Mouse (Mus musculus) spleen, adult 2 months (tissue): ENCODE data around the gene Cggbp1.

ENCODE experiments used
- CTCF ChIP-seq: fragments of 200-500 bp; IDR thresholded peaks from 2 replicates; pipeline ENCODE4 v1.5.1; 2011; ENCODE audit warnings: mild to moderate bottlenecking, inconsistent platforms; ENCODE audit not compliant: insufficient read depth, insufficient read length, insufficient replicate concordance; ENCODE audit errors: extremely low read depth
- POLR2A ChIP-seq: fragments of 200-500 bp; IDR thresholded peaks from 2 replicates; pipeline ENCODE4 v1.6.1; 2011; ENCODE audit warnings: low read depth, low read length, inconsistent platforms

GRCm38 (mm10) chr16:64835996-64836545 lies 15.7 kb upstream of the Cggbp1 start:
- TF ChIP-seq POLR2A (no peak), CTCF (no peak)
